Mouse (Mus musculus) liver, embryonic 14.5 days (tissue): ENCODE results near the gene Tmem9b.

Experiments
- CTCF ChIP-seq: IDR thresholded peaks from 2 replicates; pipeline ENCODE4 v1.5.1; 2016; ENCODE audit warnings: antibody characterized with exemption, low read depth, control low read depth
- EP300 ChIP-seq: IDR thresholded peaks from 2 replicates; pipeline ENCODE4 v1.6.1; 2016; ENCODE audit warnings: antibody characterized with exemption, low read depth

- TF ChIP-seq CTCF, result no peak
- TF ChIP-seq EP300, result no peak
These were observed 1.4 kb upstream of the Tmem9b start for GRCm38 (mm10) chr7:109754034-109754433.
